ENCODE assay signal across 8 mouse cellular contexts in the genomic region with DNA sequence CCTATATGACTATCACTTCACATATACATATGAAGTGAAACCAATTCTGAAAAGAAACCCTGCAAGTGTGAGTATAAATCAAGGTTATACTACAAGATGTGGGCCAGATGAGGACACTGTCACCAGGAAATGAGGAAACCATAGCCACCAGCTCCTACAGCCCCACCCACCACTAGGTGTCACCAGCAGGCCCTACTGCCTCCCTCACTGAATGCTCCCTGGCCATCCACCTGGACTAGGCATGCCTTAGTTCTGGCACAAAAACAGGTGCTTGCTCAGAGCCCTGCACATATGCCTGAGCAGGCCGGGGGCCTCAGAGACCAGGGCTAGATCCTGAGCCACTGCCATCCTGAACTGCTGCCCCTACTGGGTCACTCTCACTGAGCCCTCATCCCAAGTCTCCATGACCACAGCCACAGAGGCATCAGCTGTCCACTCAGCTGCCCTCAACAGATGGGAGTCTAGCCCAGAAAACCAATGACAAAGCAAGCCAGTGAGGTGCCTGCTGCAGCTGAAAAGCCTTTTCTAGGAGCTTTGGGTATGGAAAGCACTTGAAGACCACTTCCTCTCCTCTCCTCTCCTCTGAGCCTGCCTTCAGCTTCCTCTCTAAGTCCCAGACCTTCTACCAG. TPM values are rescaled to one million over a fixed set of nuclear protein-coding genes. Genes with fewer than 3 reads are reported as not detected.
DNase-seq lines count a peak whose midpoint lies in the region; ATAC-seq and TF ChIP-seq lines count a peak whose summit lies in the region.

No protein-coding gene starts in this region.

- H3K9me3 ChIP-seq in MEL (replicated peaks; ENCODE audit: insufficient read depth, low read length): no peaks in the 10 kb centered on the region
- H3K9me3 ChIP-seq in midbrain, embryonic 15.5 days: no peaks in the 10 kb centered on the region

- 82% methylated on average over 1 of the region's 1 CpGs for WGBS in midbrain, embryonic 15.5 days

- no peak for TF ChIP-seq EP300 in MEL (IDR thresholded peaks at IDR 0.05; ENCODE audit: low read depth in 1 of 2, low read length in 2 of 2)

- no peaks in the 10 kb centered on the region for H3K36me3 ChIP-seq in MEL (ENCODE audit: control insufficient read depth in 1 of 2, insufficient read depth in 2 of 2, low read length in 2 of 2)
- 0 out of 2 replicates have a peak, but pooled peaks cover 6% of the 10 kb centered on the region for H3K36me3 ChIP-seq in midbrain, embryonic 15.5 days (replicated peaks)

- H3K4me2 ChIP-seq in midbrain, embryonic 15.5 days: no peak overlapping the region

- no peak overlapping the region for H3K9ac ChIP-seq in MEL (ENCODE audit: control insufficient read depth, low read depth, low read length, poor library complexity, severe bottlenecking)
- no peak overlapping the region for H3K9ac ChIP-seq in midbrain, embryonic 15.5 days

- no peak for TF ChIP-seq POLR2A in MEL (IDR thresholded peaks at IDR 0.05; ENCODE audit: control insufficient read depth in 1 of 2, insufficient read depth in 1 of 2, low read depth in 1 of 2, low read length in 2 of 2, poor library complexity in 1 of 2)

- H3K27me3 ChIP-seq in MEL (ENCODE audit: control insufficient read depth in 1 of 2, insufficient read depth in 2 of 2, low read length in 2 of 2): no peaks in the 10 kb centered on the region
- H3K27me3 ChIP-seq in midbrain, embryonic 15.5 days (replicated peaks): no peaks in the 10 kb centered on the region

- ATAC-seq in megakaryocyte-erythroid progenitor cell, adult 5-6 weeks (replicated peaks; ENCODE audit: low FRiP score, low TSS enrichment, poor library complexity, severe bottlenecking): peak; percentile 70
- ATAC-seq in midbrain, embryonic 15.5 days (replicated peaks): no peak

- H3K4me1 ChIP-seq in MEL (ENCODE audit: control insufficient read depth in 1 of 2, insufficient read depth in 2 of 2, low read length in 2 of 2): peaks cover 0 to 1% of the 10 kb centered on the region in 2 experiments; a peak in 1 of 4 replicates
- H3K4me1 ChIP-seq in midbrain, embryonic 15.5 days: no peaks in the 10 kb centered on the region; the same call in 1 of the 2 replicates

- no peak overlapping the region for H3K4me3 ChIP-seq in layer of hippocampus, adult 2 months
- H3K4me3 ChIP-seq in MEL (ENCODE audit: control insufficient read depth in 1 of 2, insufficient read depth in 1 of 2, low read depth in 2 of 2, low read length in 2 of 2): no peak overlapping the region
- no peak overlapping the region for H3K4me3 ChIP-seq in midbrain, embryonic 15.5 days

- H3K79me2 ChIP-seq in MEL (ENCODE audit: control insufficient read depth, insufficient read depth, low read length, poor library complexity): no peaks in the 10 kb centered on the region

- H3K27ac ChIP-seq in layer of hippocampus, adult 2 months: no peak overlapping the region
- H3K27ac ChIP-seq in MEL (ENCODE audit: control insufficient read depth, low read depth, low read length): no peak overlapping the region
- no peak overlapping the region for H3K27ac ChIP-seq in midbrain, embryonic 15.5 days

- DNase-seq in layer of hippocampus, adult 2 months (ENCODE audit: low spot score in 2 of 2): peak; percentile 34 to 53
- DNase-seq in layer of hippocampus, adult 9-10 months (ENCODE audit: low spot score): no peak
- DNase-seq in MEL (ENCODE audit: low read depth, low spot score): peak; percentile 61
- peak; percentile 83 for DNase-seq in cerebellum, adult 9-11 months
- DNase-seq in kidney, postnatal 25 days: peak; percentile 80
- DNase-seq in thymus, postnatal 14 days: peak; percentile 68

- peak; percentile 81 for TF ChIP-seq CTCF in layer of hippocampus, adult 2 months (conservative IDR thresholded peaks at IDR 0.05)
- TF ChIP-seq CTCF in MEL (IDR thresholded peaks at IDR 0.05 in 2 of 3, conservative IDR thresholded peaks at IDR 0.05 in 1 of 3; ENCODE audit: control insufficient read depth in 1 of 3, insufficient read depth in 1 of 3, low read depth in 2 of 3, low read length in 3 of 3, poor library complexity in 1 of 3, severe bottlenecking in 1 of 3): peak; percentile 75 to 85 (median 82)

- peak; percentile 55 for TF ChIP-seq RAD21 in MEL (IDR thresholded peaks at IDR 0.05; ENCODE audit: low read depth, low read length)

TF ChIP-seq in MEL, 35 proteins besides CTCF, POLR2A, EP300 and RAD21:
- TF ChIP-seq MEF2A (IDR thresholded peaks at IDR 0.05; ENCODE audit: extremely low read depth, insufficient replicate concordance, low read depth, low read length, poor library complexity, severe bottlenecking) (no peak), SMC3 (IDR thresholded peaks at IDR 0.05; ENCODE audit: low read depth, low read length) (peak; percentile 81), MXI1 (IDR thresholded peaks at IDR 0.05; ENCODE audit: low read depth, low read length) (no peak)
TF ChIP-seq in MEL: peak in this region for 1.

RNA-seq across cellular contexts. Expression of a gene that starts 6.2 kb away (rescaled TPM):
- 100 to 1,000 TPM; 167 to 175 TPM for total RNA-seq in layer of hippocampus, adult 2 months (2021)
- 1.8 and 2.0 TPM in 2 replicates for total RNA-seq in MEL (2012; rRNA removed)
- polyA plus RNA-seq in MEL (2012; ENCODE audit: insufficient read depth in 1 of 2, insufficient read length in 2 of 2, low read depth in 1 of 2, low replicate concordance in 2 of 2, missing spikeins in 1 of 2): 1 to 10 TPM in 1 of 2 experiments, not detected in 1; 3.0 TPM
- 0.31 and 1.5 TPM in 2 replicates for total RNA-seq in megakaryocyte-erythroid progenitor cell, adult 5-6 weeks (2014; fragmentation: Nextera tagmentation)
- 0.76 and 1.3 TPM in 2 replicates for total RNA-seq in megakaryocyte-erythroid progenitor cell, adult 5-6 weeks (2017)
- 26.0 and 29.5 TPM in 2 replicates for polyA plus RNA-seq in midbrain, embryonic 15.5 days (2015; fragmentation: Nextera tagmentation; extraction: Ambion mirVana)

RNA-seq across cellular contexts. Expression of a gene that starts 35.0 kb away (rescaled TPM):
- total RNA-seq in layer of hippocampus, adult 2 months (2021): 10 to 100 TPM; 55.1 to 58.2 TPM
- 3.1 and 3.3 TPM in 2 replicates for total RNA-seq in MEL (2012; rRNA removed)
- polyA plus RNA-seq in MEL (2012; ENCODE audit: insufficient read depth in 1 of 2, insufficient read length in 2 of 2, low read depth in 1 of 2, low replicate concordance in 2 of 2, missing spikeins in 1 of 2): 1 to 10 TPM in 1 of 2 experiments, not detected in 1; 8.5 TPM
- total RNA-seq in megakaryocyte-erythroid progenitor cell, adult 5-6 weeks (2014; fragmentation: Nextera tagmentation): 2.4 and 3.5 TPM in 2 replicates
- 1.1 and 2.2 TPM in 2 replicates for total RNA-seq in megakaryocyte-erythroid progenitor cell, adult 5-6 weeks (2017)
- polyA plus RNA-seq in midbrain, embryonic 15.5 days (2015; fragmentation: Nextera tagmentation; extraction: Ambion mirVana): 22.1 and 23.4 TPM in 2 replicates

Comparison
In these comparisons a context has a peak if more than half of its experiments do, and no peak if none do; other contexts are left out.
1. RNA of a gene that starts 6.2 kb away (total RNA-seq): 167 to 175 TPM in layer of hippocampus, adult 2 months; 1.8 to 2.0 TPM in MEL and 0.31 to 1.5 TPM in megakaryocyte-erythroid progenitor cell, adult 5-6 weeks; every median in the first group is over 10 times any median in the second.
2. RNA of a gene that starts 35.0 kb away (total RNA-seq): 55.1 to 58.2 TPM in layer of hippocampus, adult 2 months; 1.1 to 3.5 TPM in megakaryocyte-erythroid progenitor cell, adult 5-6 weeks and 3.1 to 3.3 TPM in MEL; every median in the first group is over 10 times any median in the second.